In genomic region chr11:70018131-70018990, GRCm38 (mm10) we compare ENCODE assay signal across 8 mouse cellular contexts. TPM values are rescaled to one million over a fixed set of nuclear protein-coding genes. Genes with fewer than 3 reads are reported as not detected.
DNase-seq lines count a peak whose midpoint lies in the region; ATAC-seq and TF ChIP-seq lines count a peak whose summit lies in the region.

No protein-coding gene starts in this region.

- peak overlapping the region; percentile 92 for H3K27ac ChIP-seq in embryonic facial prominence, embryonic 15.5 days (replicated peaks)
- H3K27ac ChIP-seq in hindbrain, embryonic 15.5 days (replicated peaks): peak overlapping the region; percentile 94
- peak overlapping the region; percentile 95 for H3K27ac ChIP-seq in limb, embryonic 13.5 days
- peak overlapping the region; percentile 96 for H3K27ac ChIP-seq in midbrain, postnatal 0 days (ENCODE audit: low read depth, low read length)

- DNase-seq in adrenal gland, postnatal 10 days: peak; percentile 66
- DNase-seq in adrenal gland, adult 18-20 months (ENCODE audit: low spot score in 2 of 2): no peak
- DNase-seq in adipocyte (ENCODE audit: low spot score): peak; percentile 61
- DNase-seq in midbrain, postnatal 0 days (ENCODE audit: low spot score): peak; percentile 94
- peak; percentile 72 for DNase-seq in thymus, postnatal 4 days

- peaks cover 71% of the 10 kb centered on the region for H3K4me1 ChIP-seq in embryonic facial prominence, embryonic 15.5 days
- peaks cover 72% of the 10 kb centered on the region for H3K4me1 ChIP-seq in hindbrain, embryonic 15.5 days (replicated peaks)
- H3K4me1 ChIP-seq in limb, embryonic 13.5 days: peaks cover 66% of the 10 kb centered on the region
- peaks cover 20% of the 10 kb centered on the region for H3K4me1 ChIP-seq in midbrain, postnatal 0 days (ENCODE audit: insufficient read depth, low read length)

- H3K27me3 ChIP-seq in embryonic facial prominence, embryonic 15.5 days: no peaks in the 10 kb centered on the region
- H3K27me3 ChIP-seq in hindbrain, embryonic 15.5 days: no peaks in the 10 kb centered on the region
- no peaks in the 10 kb centered on the region for H3K27me3 ChIP-seq in limb, embryonic 13.5 days
- H3K27me3 ChIP-seq in midbrain, postnatal 0 days (ENCODE audit: insufficient read depth, low read length): no peaks in the 10 kb centered on the region

- 1% methylated on average over 25 of the region's 25 CpGs for WGBS in embryonic facial prominence, embryonic 15.5 days
- 2% methylated on average over 21 of the region's 25 CpGs for whole genome bisulfite sequencing in hindbrain, embryonic 15.5 days
- WGBS in limb, embryonic 13.5 days: under 1% methylated on average over 20 of the region's 25 CpGs
- 1% methylated on average over 19 of the region's 25 CpGs for WGBS in midbrain, postnatal 0 days

- ATAC-seq in embryonic facial prominence, embryonic 15.5 days (ENCODE audit: insufficient number of reproducible peaks, low FRiP score, low TSS enrichment, low read depth): no peak
- no peak for ATAC-seq in hindbrain, embryonic 15.5 days (ENCODE audit: low FRiP score, low read depth)
- no peak for ATAC-seq in limb, embryonic 13.5 days (ENCODE audit: low FRiP score, low read depth)
- ATAC-seq in midbrain, postnatal 0 days (ENCODE audit: low FRiP score): no peak

- no peaks in the 10 kb centered on the region for H3K9me3 ChIP-seq in embryonic facial prominence, embryonic 15.5 days (replicated peaks)
- H3K9me3 ChIP-seq in hindbrain, embryonic 15.5 days: no peaks in the 10 kb centered on the region
- H3K9me3 ChIP-seq in limb, embryonic 13.5 days: no peaks in the 10 kb centered on the region
- H3K9me3 ChIP-seq in midbrain, postnatal 0 days (ENCODE audit: low read length): no peaks in the 10 kb centered on the region

- peaks cover 7% of the 10 kb centered on the region for H3K36me3 ChIP-seq in embryonic facial prominence, embryonic 15.5 days
- H3K36me3 ChIP-seq in hindbrain, embryonic 15.5 days: no peaks in the 10 kb centered on the region
- H3K36me3 ChIP-seq in limb, embryonic 13.5 days: peaks cover 7% of the 10 kb centered on the region
- peaks cover 3% of the 10 kb centered on the region; the same call in 1 of the 2 replicates for H3K36me3 ChIP-seq in midbrain, postnatal 0 days (ENCODE audit: insufficient read depth, low read length)

- peak overlapping the region; percentile 63 for H3K9ac ChIP-seq in embryonic facial prominence, embryonic 15.5 days
- H3K9ac ChIP-seq in hindbrain, embryonic 15.5 days: peak overlapping the region; percentile 86
- H3K9ac ChIP-seq in limb, embryonic 13.5 days: peak overlapping the region; percentile 91
- H3K9ac ChIP-seq in midbrain, postnatal 0 days (replicated peaks; ENCODE audit: low read length, poor library complexity, severe bottlenecking): peak overlapping the region; percentile 80

- peak overlapping the region; percentile 91 for H3K4me2 ChIP-seq in embryonic facial prominence, embryonic 15.5 days (replicated peaks)
- peak overlapping the region; percentile 89 for H3K4me2 ChIP-seq in hindbrain, embryonic 15.5 days
- H3K4me2 ChIP-seq in limb, embryonic 13.5 days (replicated peaks): peak overlapping the region; percentile 90
- peak overlapping the region; percentile 87 for H3K4me2 ChIP-seq in midbrain, postnatal 0 days (ENCODE audit: low read depth, low read length, poor library complexity, severe bottlenecking)

- H3K4me3 ChIP-seq in embryonic facial prominence, embryonic 15.5 days (replicated peaks): peak overlapping the region; percentile 54
- peak overlapping the region; percentile 54 for H3K4me3 ChIP-seq in hindbrain, embryonic 15.5 days
- peak overlapping the region; percentile 75 for H3K4me3 ChIP-seq in limb, embryonic 13.5 days
- peak overlapping the region; percentile 63 for H3K4me3 ChIP-seq in midbrain, postnatal 0 days (ENCODE audit: low read depth, low read length)

- no peak for TF ChIP-seq CTCF in midbrain, postnatal 0 days (IDR thresholded peaks at IDR 0.05)

RNA-seq across cellular contexts. Expression of gene Dlg4, which starts 1.6 kb away (rescaled TPM):
- 10 to 100 TPM; 29.9 to 37.6 TPM for total RNA-seq in adrenal gland, postnatal 10 days (2021)
- total RNA-seq in adrenal gland, adult 18-20 months (2021): 10 to 100 TPM; 24.6 to 33.0 TPM
- 11.4 and 14.4 TPM in 2 replicates for polyA plus RNA-seq in embryonic facial prominence, embryonic 15.5 days (2015; fragmentation: Nextera tagmentation; extraction: Ambion mirVana)
- polyA plus RNA-seq in hindbrain, embryonic 15.5 days (2015; fragmentation: Nextera tagmentation; extraction: Ambion mirVana): 23.8 and 24.1 TPM in 2 replicates
- polyA plus RNA-seq in limb, embryonic 13.5 days (2015; fragmentation: Nextera tagmentation; extraction: Ambion mirVana): 14.2 and 14.8 TPM in 2 replicates
- total RNA-seq in midbrain, postnatal 0 days (2014; rRNA removed): 256 and 269 TPM in 2 replicates
- polyA plus RNA-seq in midbrain, postnatal 0 days (2015; fragmentation: Nextera tagmentation; extraction: Ambion mirVana): 16.1 and 18.1 TPM in 2 replicates

RNA-seq across cellular contexts. Expression of gene Acadvl, which starts 3.1 kb away (rescaled TPM):
- total RNA-seq in adrenal gland, postnatal 10 days (2021): 1,000 to 10,000 TPM; 1,467 to 1,540 TPM
- 1,000 to 10,000 TPM in 1 of 2 experiments, 100 to 1,000 TPM in 1; 522 to 1,041 TPM for total RNA-seq in adrenal gland, adult 18-20 months (2021)
- polyA plus RNA-seq in embryonic facial prominence, embryonic 15.5 days (2015; fragmentation: Nextera tagmentation; extraction: Ambion mirVana): 95.6 and 97.7 TPM in 2 replicates
- polyA plus RNA-seq in hindbrain, embryonic 15.5 days (2015; fragmentation: Nextera tagmentation; extraction: Ambion mirVana): 58.0 and 62.2 TPM in 2 replicates
- polyA plus RNA-seq in limb, embryonic 13.5 days (2015; fragmentation: Nextera tagmentation; extraction: Ambion mirVana): 76.0 and 81.1 TPM in 2 replicates
- 35.9 and 42.7 TPM in 2 replicates for total RNA-seq in midbrain, postnatal 0 days (2014; rRNA removed)
- 62.1 and 64.2 TPM in 2 replicates for polyA plus RNA-seq in midbrain, postnatal 0 days (2015; fragmentation: Nextera tagmentation; extraction: Ambion mirVana)

RNA-seq across cellular contexts. Expression of gene Dvl2, which starts 18.0 kb away (rescaled TPM):
- total RNA-seq in adrenal gland, postnatal 10 days (2021): 10 to 100 TPM; 15.7 to 23.0 TPM
- 10 to 100 TPM; 13.8 to 14.9 TPM for total RNA-seq in adrenal gland, adult 18-20 months (2021)
- polyA plus RNA-seq in embryonic facial prominence, embryonic 15.5 days (2015; fragmentation: Nextera tagmentation; extraction: Ambion mirVana): 47.3 and 52.3 TPM in 2 replicates
- polyA plus RNA-seq in hindbrain, embryonic 15.5 days (2015; fragmentation: Nextera tagmentation; extraction: Ambion mirVana): 26.4 and 28.7 TPM in 2 replicates
- 54.3 and 59.8 TPM in 2 replicates for polyA plus RNA-seq in limb, embryonic 13.5 days (2015; fragmentation: Nextera tagmentation; extraction: Ambion mirVana)
- total RNA-seq in midbrain, postnatal 0 days (2014; rRNA removed): 31.5 and 33.3 TPM in 2 replicates
- 19.0 and 20.0 TPM in 2 replicates for polyA plus RNA-seq in midbrain, postnatal 0 days (2015; fragmentation: Nextera tagmentation; extraction: Ambion mirVana)

RNA-seq across cellular contexts. Expression of gene Phf23, which starts 22.8 kb away (rescaled TPM):
- total RNA-seq in adrenal gland, postnatal 10 days (2021): 10 to 100 TPM; 43.5 to 50.5 TPM
- 10 to 100 TPM; 51.5 to 57.5 TPM for total RNA-seq in adrenal gland, adult 18-20 months (2021)
- 77.8 and 83.0 TPM in 2 replicates for polyA plus RNA-seq in embryonic facial prominence, embryonic 15.5 days (2015; fragmentation: Nextera tagmentation; extraction: Ambion mirVana)
- polyA plus RNA-seq in hindbrain, embryonic 15.5 days (2015; fragmentation: Nextera tagmentation; extraction: Ambion mirVana): 56.1 and 62.2 TPM in 2 replicates
- 95.9 and 101 TPM in 2 replicates for polyA plus RNA-seq in limb, embryonic 13.5 days (2015; fragmentation: Nextera tagmentation; extraction: Ambion mirVana)
- 42.4 and 45.2 TPM in 2 replicates for total RNA-seq in midbrain, postnatal 0 days (2014; rRNA removed)
- polyA plus RNA-seq in midbrain, postnatal 0 days (2015; fragmentation: Nextera tagmentation; extraction: Ambion mirVana): 37.6 and 40.0 TPM in 2 replicates

RNA-seq across cellular contexts. Expression of gene Gabarap, which starts 27.4 kb away (rescaled TPM):
- total RNA-seq in adrenal gland, postnatal 10 days (2021): 100 to 1,000 TPM; 339 to 345 TPM
- total RNA-seq in adrenal gland, adult 18-20 months (2021): 100 to 1,000 TPM; 436 to 473 TPM
- 543 and 559 TPM in 2 replicates for polyA plus RNA-seq in embryonic facial prominence, embryonic 15.5 days (2015; fragmentation: Nextera tagmentation; extraction: Ambion mirVana)
- 561 and 571 TPM in 2 replicates for polyA plus RNA-seq in hindbrain, embryonic 15.5 days (2015; fragmentation: Nextera tagmentation; extraction: Ambion mirVana)
- 499 and 506 TPM in 2 replicates for polyA plus RNA-seq in limb, embryonic 13.5 days (2015; fragmentation: Nextera tagmentation; extraction: Ambion mirVana)
- total RNA-seq in midbrain, postnatal 0 days (2014; rRNA removed): 197 and 226 TPM in 2 replicates
- 501 and 511 TPM in 2 replicates for polyA plus RNA-seq in midbrain, postnatal 0 days (2015; fragmentation: Nextera tagmentation; extraction: Ambion mirVana)

Comparison
In these comparisons a context has a peak if more than half of its experiments do, and no peak if none do; other contexts are left out.
1. DNase-seq: peak in adrenal gland, postnatal 10 days (single experiment), adipocyte (single experiment), midbrain, postnatal 0 days (single experiment) and thymus, postnatal 4 days (single experiment); none in adrenal gland, adult 18-20 months (0 of 2).
2. Peak in every context shown above with its lines, with median percentiles within 50 percentile points of each other: H3K27ac ChIP-seq, H3K4me2 ChIP-seq, H3K4me3 ChIP-seq and H3K9ac ChIP-seq.